Mouse (Mus musculus) left cerebral cortex, adult 9 months (tissue): ENCODE results near the gene Hcar1.
A peak's percentile ranks its signal among the peaks of the same experiment; 100 is the strongest.

Experiments used
- DNase-seq, 2 experiments: peaks; one replicate each; pipeline ENCODE4 v3.0.0; 2022; ENCODE audit warnings: low spot score in 2 of 2

The Hcar1 gene

DNA sequence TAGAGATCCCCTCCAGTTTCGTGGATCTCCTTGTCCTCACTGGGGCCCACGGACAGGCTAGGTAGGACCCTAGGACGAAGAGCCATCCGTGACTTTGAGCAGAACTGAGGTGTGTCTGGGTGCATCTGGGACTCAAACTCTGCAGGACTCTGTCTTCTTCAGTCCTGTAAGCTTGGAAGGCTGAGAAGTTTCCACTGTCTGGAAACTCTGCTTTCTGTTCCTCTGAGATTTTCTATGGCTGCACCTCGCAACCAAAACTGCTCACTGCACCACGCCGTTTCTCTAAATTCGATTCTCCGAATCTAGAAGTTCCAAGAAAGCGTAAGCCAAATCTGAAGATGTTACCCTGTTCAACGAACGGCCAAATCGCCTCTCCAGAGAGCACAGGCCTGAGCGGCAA lies 15.9 kb downstream of the Hcar1 start:
- no peak for DNase-seq

DNA sequence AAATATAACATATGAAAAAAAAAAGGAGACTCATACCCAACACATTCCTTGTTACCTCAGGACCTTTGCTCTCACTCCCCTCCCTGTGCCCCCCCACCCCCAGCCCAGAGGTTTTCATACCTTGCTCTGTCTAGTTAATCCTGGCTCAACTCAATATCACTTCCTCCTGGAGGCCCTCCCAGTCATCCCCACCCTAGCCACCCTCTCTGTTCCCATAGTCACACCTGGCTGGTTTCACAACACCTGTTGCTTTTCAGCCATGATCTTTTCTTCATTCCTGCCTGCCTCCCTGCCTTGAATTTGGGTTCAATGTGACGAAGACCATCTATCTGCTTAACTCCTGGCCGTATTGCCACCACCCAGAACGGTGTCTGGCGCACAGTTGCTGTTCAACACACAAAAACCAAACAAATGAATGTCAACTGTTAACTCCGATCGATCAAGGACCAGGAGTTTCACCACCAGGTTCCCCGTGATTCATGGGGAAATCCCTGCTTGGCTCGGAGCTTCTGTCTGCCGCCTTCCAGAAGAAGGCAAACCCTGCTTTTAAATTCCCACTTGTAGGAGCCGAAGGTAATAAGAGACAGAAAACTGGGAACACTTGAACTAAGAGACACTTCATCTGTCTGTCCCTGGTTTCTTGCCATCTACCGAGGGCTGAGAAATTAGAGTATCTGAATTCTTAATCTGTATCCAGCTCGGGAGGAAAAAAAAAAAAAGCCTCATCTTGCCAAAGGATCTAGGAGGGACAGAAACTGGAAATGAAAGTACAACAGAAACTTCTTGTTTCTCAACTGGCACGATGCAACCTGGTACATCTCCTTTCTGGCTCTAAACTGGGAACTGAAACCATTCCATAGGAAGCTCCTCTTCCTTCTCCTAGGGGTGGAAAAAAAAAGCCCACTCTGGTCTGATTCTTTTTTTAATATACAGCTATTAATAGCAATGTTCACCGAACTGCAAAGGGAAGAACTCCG lies 17.2 kb downstream of the Hcar1 start:
- DNase-seq = no peak

DNA sequence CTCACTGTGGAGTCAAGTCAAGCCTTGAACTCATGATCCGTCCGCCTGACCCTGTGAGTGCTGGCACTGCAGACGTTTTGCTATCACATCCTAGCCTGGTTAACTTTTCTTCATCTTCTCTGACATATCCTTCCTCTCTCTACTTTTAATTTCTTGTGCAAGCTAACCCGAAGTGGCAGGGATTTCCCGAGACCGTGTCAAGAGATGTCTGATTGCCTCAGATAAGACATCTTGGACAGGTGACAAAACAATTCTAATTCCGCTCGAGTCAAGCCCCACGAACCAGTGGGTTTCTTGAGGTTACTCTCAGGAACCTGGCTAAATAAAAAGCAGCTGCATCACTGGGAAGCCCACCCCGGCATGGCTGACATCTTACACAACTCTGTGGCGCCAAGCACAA lies 21.0 kb downstream of the Hcar1 start:
- DNase-seq = no peak

DNA sequence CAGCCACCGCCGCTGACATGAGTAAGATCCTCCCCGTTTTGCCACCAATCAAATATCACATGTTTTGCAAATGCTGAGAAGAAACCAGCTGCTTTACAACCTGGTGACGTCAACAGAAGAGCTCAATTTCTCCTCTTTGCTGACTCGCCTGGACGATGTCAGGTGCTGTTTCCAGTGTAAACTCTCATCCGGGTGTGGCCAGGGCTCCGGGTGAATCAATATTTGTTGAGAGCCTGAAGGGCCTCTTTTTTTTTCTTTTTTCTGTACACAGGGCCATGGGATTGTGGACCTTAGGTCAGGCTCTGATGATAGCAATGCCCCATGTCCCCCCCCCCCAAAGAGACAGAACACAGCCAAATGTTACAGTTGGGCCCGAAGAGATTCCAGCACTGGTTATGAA lies 25.3 kb downstream of the Hcar1 start:
- DNase-seq = no peak

DNA sequence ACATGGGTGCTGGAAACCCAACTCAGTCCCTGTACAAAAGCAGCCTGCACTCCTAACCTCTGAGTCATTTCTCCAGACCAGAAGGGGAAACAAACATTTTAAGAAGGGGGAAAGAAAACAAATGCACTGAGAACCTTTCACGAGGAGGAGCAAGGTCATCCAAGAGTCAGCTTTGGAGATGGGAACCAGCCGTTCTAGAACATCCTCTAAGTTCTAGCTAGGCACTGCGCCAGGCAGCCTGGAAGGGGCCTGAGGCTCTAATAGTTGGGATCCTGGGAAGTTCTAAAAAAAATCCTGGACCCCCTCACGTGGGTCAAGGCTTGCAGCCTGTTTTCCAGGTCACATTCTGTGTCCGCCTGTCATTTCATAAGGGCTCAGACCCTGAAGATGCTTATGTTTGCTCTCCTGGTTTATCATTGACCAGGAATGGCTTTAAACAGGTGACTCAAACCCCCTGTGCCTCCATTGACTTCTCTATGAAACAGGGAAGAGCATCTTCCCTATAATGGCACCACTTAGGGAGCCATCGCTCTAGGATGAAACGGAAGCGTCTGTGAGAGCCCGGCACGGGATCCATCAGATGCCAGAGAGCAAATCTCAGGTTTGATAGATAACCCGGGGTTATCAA lies 25.8 kb downstream of the Hcar1 start:
- no peak for DNase-seq

DNA sequence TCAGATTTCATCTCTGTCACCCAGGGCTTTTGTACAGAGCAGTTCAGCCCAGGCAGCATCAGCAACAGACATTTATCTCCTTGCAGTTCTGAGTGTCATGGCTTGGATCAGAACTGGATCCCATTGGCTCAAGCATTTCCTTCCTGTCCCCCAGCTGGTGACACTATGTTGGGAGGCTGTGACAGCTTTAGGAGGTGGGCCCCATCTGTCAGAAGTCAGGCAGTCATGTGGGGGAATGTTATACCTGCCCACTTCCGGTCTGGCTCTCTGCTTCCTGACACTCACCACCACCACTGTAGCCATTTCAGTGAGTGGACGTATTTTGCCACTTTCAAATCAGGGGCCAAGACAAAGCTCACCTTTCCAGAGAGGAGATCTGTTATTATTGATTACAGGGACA lies 28.4 kb downstream of the Hcar1 start:
- DNase-seq = no peak

DNA sequence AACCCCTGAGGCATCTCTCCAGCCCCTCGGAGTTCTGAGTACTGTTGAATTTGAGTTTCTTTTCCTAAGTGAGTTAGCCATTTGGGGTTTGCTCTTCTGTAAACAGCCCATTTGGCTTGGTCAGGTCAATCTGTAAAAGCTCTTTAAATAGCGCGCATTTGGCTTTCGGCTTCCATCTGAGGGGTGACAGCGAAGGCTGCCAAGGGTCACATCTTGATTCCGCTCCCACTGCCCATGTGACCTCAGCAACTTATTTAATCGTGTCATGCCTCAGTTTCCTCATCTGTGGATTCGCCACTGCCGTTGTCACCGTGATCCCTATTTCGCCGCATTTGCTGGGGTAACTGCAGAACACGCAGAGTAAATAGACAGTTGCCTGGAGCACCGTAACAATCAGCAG lies 35.5 kb downstream of the Hcar1 start:
- DNase-seq = no peak

DNA sequence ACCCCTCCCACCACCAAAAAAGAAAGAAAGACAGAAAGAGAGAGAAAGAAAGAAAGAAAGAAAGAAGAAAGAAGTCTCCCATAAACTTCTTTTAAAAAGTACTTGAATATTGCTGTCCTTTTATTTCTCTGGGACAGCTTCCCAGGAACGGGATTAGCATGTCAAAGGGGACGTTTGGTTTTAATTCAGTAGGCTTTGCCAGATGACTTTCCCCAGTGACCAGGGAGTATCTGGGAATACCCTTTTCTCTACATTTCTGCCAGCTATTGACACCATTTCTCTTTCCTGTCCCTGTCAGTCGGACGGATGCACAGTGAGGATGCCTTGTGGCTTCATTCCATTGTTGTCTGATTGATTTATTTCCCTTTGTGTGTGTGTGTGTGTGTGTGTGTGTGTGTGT lies 36.0 kb downstream of the Hcar1 start:
- DNase-seq = no peak

DNA sequence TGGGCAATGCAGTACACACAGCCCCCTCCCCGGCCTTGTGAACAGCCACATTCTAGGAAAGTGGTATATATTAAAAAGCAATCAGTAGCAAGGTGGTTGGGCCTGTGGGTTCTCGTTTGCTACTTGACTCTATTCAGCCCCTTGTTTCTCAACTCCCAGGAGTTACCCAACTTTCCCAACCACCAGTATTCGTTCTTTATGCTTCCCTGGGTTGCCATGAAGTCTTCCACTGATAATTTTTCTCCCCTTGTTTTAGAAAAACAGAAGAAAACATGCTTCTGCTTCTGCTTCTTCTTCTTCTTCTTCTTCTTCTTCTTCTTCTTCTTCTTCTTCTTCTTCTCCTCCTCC lies 36.9 kb downstream of the Hcar1 start:
- DNase-seq = no peak

DNA sequence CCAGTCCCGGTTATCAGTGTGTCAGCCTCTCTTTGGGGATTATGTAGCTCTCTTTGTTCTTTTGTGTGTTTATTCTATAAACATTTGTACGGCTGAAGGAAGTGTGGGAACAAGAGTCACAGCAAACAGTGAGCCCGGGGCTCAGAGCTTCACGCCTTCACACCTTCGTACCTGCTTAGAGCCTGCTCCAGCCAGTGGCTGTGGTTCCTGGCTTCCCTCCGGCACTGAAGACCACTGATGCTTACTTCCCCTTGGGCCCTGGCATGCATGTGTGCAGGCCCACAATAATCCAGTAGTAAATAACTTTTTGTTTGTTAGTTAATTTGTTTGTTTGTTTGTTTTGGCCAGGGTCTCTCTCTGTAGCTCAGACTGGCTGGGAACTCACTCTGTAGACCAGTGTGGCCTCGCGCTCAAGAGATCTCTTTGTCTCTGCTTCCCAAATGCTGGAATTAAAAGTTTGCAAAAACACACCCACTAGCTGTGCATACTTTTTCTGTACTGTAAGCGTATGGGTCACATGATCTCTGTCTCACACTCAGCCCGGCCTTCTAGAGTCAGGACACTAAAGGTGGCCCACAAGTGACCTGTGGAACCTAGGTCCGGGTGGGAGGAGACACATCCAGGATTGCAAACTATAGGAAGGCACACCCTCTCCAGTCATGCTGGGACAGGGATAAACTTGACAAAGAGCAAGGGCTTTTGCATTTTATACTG lies 37.4 kb downstream of the Hcar1 start:
- no peak for DNase-seq

DNA sequence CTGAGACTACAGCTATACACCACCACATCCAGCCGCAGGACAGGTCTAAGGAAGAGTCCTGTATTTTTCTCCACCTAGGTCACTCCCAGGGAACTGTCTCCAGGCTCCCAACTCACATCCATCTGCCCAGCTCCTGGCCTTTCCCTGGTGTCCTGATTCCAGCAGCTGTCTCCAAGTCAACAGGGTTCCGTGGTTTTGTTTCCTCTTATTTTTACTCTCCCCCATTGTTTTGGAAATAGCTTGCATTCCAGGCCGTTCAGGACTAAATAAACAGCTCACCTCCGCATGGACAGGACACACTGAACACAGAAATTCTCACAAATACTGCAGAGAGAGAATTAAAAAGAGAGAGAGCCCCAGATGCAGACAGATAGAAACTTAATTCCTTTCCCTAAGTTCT lies 42.4 kb downstream of the Hcar1 start:
- DNase-seq = no peak

DNA sequence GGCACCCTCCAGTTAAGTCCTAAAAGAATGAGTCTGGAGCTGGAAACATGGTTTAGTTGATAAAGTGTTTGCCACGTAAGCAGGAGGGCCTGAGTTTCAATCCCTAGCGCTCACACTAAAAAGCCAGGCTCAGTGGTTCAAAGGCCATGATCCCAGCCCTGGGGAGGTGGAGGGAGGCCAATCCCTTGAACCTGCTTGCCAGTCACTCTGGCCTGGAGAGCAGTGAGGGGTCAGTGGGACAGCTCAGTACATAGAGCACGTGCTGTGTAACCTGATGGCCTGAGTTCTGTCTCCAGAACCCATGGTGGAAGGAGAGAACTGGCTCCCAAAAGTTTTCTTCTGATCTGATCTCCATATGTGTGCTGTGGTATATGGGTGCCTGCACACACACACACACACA lies 45.0 kb downstream of the Hcar1 start:
- no peak for DNase-seq

DNA sequence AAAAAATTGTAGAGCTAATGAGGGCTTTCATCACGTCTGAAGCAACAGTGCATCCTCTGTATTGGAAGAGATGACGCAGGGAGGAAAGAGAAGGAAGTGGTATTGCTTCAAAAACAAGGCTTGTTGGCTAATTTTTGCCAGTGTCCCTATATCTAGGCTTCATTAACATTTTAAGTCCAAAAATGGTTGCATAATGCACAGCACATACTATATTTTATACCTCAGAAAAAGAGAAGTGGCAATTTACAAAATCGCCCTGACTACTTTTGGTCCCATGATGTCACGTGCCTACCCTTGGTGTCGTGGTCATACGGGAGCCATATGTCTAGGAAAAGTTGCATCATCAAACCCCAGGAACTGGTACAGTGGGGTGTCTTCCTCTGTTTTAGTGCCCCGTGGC lies 47.5 kb downstream of the Hcar1 start:
- no peak for DNase-seq

DNA sequence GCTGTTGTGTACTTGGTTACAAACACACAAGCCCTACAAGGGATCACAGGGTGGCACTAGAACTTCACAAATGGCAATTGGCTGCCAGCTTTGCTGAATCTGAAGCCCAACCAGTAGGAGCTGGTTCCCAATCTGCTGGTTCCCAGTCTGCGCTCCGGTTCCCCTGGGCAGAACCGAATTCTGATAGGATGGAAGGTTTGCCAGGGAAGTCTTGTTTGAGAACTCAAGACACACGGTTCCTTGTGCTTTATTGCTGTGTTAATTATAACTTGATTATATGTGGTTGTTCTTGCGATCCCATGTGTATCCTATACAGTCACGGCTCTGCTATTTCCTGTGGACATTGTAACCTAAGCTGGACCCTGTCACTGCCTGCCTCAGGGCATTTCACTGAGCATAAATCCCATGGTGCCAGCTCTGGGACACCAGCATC lies 52.1 kb downstream of the Hcar1 start:
- DNase-seq = peak in 1 of 2 experiments; percentile 42
